Mouse (Mus musculus): ENCODE results near the gene Gm17581. TPM values are rescaled to one million over a fixed set of nuclear protein-coding genes. Genes with fewer than 3 reads are reported as not detected.
"Not testable (repeated sequence)": the region's sequence is repeated elsewhere in the genome, so short reads cannot be mapped to it uniquely, and the experiment has no call there.

Gm17581 gene
- total RNA-seq (2021) = not detected
- long read RNA-seq, experiment 1 = 0 reads
- long read RNA-seq, experiment 2 = 0 reads

- DNase-seq (ENCODE audit: low spot score in 2 of 2); intact Hi-C loops (cut with DNase I): not testable (repeated sequence)
These were observed at the start of gene Gm17581 for GRCm38 (mm10) chr2:155735766-155736165. TSS of gene Gm17581 (minus strand) at chr2:155735866.

- intact Hi-C loops (cut with DNase I) = no loop called here
- DNase-seq (ENCODE audit: low spot score in 2 of 2) = peak; percentile 38 to 86
These were observed 48.9 kb upstream of the Gm17581 start for GRCm38 (mm10) chr2:155784534-155784933.

GRCm38 (mm10) chr2:155779506-155779905 lies 43.8 kb upstream of the Gm17581 start:
- intact Hi-C loops (cut with DNase I) = no loop called here
- no peak for DNase-seq (ENCODE audit: low spot score in 2 of 2)

DNA sequence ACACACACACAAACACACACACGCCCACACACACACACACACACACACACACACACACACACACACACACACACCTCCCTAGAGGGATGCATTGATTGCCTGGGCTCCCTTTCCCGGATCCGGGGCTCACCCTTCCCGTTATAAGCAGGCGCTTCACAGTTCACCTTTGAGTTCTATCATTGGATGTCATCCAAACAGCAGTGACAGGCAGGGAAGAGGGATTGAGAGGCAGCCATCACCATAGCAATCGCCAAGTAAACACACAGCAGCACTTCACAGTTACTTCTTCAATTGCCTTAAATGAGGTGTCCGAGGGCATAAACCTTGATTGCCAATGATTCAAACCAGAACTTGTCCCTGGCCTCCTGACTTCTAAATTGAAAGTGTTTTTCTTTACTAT lies 43.4 kb upstream of the Gm17581 start:
- intact Hi-C loops (cut with DNase I) = no loop called here
- DNase-seq (ENCODE audit: low spot score in 2 of 2) = no peak

DNA sequence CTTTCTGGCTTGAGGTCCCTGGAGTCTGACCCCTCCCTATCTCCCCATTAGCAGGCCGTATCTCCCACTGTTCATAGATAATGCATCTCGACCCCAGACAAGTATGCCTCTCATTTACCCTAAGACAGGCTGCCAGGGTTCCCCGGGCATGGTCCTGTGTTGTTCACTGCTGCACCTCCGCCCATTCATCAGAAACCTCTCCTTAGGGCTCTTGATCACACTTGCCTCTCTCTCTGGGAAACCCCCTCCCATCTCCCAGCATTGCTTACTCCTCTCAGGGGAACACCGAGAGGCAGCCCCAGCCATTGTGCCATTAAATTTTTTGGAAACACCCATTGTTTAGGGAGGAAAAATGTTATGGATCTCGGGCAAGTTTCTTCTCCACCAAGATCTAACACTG lies 42.3 kb upstream of the Gm17581 start:
- no peak for DNase-seq (ENCODE audit: low spot score in 2 of 2)
- intact Hi-C loops (cut with DNase I) = no loop called here

GRCm38 (mm10) chr2:155777688-155777985 lies 42.0 kb upstream of the Gm17581 start:
- intact Hi-C loops (cut with DNase I) = loop anchor here (2.0 kb wide), 1 partner anchor 33 kb away; no protein-coding TSS in a partner anchor
- no peak for DNase-seq (ENCODE audit: low spot score in 2 of 2)

- no peak for DNase-seq (ENCODE audit: low spot score in 2 of 2)
- intact Hi-C loops (cut with DNase I) = loop anchor here (2.0 kb wide), 1 partner anchor 34 kb away; no protein-coding TSS in a partner anchor
These were observed 41.4 kb upstream of the Gm17581 start for GRCm38 (mm10) chr2:155776824-155777687.

DNA sequence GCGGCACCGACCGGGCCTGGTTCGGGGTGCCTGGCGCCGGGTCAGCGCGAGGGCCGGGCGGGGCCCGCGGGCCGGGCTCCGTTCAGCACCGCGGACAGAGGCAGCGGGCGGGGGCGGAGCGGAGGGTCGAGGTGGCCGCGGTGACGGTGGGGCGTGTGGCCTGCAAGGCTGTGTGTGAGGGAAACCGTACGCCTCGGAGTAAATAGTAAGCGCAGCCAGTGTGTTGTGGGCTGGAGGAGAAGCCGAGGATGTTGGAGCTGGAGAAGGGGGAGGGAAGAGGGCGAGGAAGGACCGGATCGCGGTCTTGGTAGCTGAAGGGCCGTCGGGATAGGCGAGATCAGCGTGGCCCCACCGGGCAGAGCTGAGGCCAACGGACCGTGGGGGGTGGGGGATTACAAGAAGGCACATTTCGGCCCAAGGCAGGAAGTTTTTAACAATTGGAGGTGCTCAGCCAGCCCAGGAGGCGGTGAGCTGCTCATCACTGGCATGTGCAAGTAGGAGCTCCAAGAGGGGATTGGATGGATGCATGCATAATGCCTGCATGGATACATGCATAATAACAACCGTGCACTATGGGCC lies 40.1 kb upstream of the Gm17581 start:
- intact Hi-C loops (cut with DNase I) = loop anchor here (2.0 kb wide), 1 partner anchor 35 kb away; no protein-coding TSS in a partner anchor
- DNase-seq (ENCODE audit: low spot score in 2 of 2) = peak; percentile 36 to 50

GRCm38 (mm10) chr2:155774927-155775684 lies 39.4 kb upstream of the Gm17581 start, which contains the start of gene Mmp24:
TSS of gene Mmp24 (plus strand) at chr2:155775342.
- intact Hi-C loops (cut with DNase I) = no loop called here
- no peak for DNase-seq (ENCODE audit: low spot score in 2 of 2)

- DNase-seq (ENCODE audit: low spot score in 2 of 2) = no peak
- intact Hi-C loops (cut with DNase I) = no loop called here
These were observed 38.7 kb upstream of the Gm17581 start for GRCm38 (mm10) chr2:155774261-155774926.

DNA sequence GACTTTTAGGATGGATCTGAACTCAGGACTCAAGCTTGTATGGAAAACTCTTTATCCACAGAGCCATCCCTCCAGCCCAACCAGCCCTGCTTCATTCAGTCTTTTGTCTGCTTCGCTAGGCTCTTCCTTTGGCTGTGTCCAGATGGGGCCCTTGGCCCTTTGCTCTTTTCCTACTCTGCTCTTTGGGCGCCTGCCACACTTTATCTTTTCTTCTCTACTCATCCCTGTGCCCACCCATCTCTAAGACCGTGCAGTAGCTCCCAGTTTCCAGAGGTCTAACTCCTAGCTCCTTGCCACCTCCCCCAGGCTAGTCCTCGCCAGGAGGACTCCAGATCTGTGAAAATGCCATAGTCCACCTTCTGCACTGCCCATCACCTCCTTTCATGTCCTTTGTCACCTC lies 38.0 kb upstream of the Gm17581 start:
- DNase-seq (ENCODE audit: low spot score in 2 of 2) = no peak
- intact Hi-C loops (cut with DNase I) = no loop called here

- intact Hi-C loops (cut with DNase I) = loop anchor here (2.0 to 5.0 kb wide), 3 partner anchors 68 to 248 kb away; partner anchors contain the start of genes Acss2 and Ggt7
- peak in 1 of 2 experiments; percentile 73 for DNase-seq (ENCODE audit: low spot score in 2 of 2)
These were observed 29.2 kb upstream of the Gm17581 start for GRCm38 (mm10) chr2:155764679-155765418.

GRCm38 (mm10) chr2:155756855-155757566 lies 21.3 kb upstream of the Gm17581 start:
- intact Hi-C loops (cut with DNase I) = no loop called here

GRCm38 (mm10) chr2:155755746-155756145 lies 20.1 kb upstream of the Gm17581 start:
- intact Hi-C loops (cut with DNase I) = no loop called here
- DNase-seq (ENCODE audit: low spot score in 2 of 2) = peak; percentile 27 to 50

More at GRCm38 (mm10) chr2:155756855-155757566, 21.3 kb upstream of the Gm17581 start:
- no peak for DNase-seq (ENCODE audit: low spot score in 2 of 2)

- intact Hi-C loops (cut with DNase I) = no loop called here
- no peak for DNase-seq (ENCODE audit: low spot score in 2 of 2)
These were observed 15.5 kb upstream of the Gm17581 start, which contains the start of gene Procr for GRCm38 (mm10) chr2:155751014-155751786. TSS of gene Procr (plus strand) at chr2:155751117.

GRCm38 (mm10) chr2:155749394-155749793 lies 13.7 kb upstream of the Gm17581 start:
- intact Hi-C loops (cut with DNase I) = no loop called here
- DNase-seq (ENCODE audit: low spot score in 2 of 2) = no peak

DNA sequence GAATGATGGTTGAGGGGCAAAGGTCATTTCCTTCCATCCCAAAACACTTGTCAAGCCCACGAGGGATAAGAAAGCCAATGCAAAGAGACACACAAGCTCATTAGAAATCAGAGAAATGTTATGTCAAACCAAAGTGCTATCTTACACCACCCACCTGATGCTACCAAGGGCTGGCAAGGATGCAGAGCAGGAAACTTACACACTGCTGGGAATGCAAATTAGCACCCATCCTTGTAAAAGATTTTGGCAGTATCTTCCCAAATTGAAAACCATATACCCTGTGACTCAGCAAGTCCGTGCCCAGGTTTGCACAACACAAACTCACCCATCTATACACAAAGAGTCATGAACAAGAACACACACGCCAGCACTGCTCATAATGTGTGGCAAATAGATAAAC lies 9.8 kb upstream of the Gm17581 start:
- DNase-seq (ENCODE audit: low spot score in 2 of 2) = peak in 1 of 2 experiments; percentile 15
- intact Hi-C loops (cut with DNase I) = no loop called here
